Comparison of ENCODE assay signal across 33 mouse cellular contexts in the genomic region with DNA sequence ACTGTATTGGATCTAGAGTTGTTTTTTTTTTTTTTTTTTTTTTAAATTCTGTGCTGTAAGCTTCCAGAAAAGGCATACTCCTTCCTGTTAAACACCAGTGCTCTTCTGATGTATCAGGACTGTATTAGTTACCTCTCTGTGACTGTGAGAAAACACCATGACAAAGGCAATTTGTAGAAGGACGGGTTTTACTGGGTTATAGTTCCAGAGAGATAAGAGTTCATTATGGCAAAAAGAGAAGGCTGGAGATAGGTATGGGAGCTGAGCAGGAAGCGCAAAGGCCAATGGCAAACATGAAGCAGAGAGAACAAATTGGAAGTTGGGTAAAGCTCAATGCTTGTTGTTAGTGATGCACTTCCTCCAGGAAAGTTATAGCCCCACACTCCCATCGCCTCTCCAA.
"Had no signal": no experiment of that assay in that cellular context is flagged by ENCODE, and none has a peak within 500 bp of the region (broad histone marks: within the 10 kb centered on the region; RNA-seq: fewer than 3 reads in every experiment).

No protein-coding gene starts in this region.

- H3K27ac ChIP-seq: heart, embryonic 10.5 days; heart, embryonic 13.5 days; heart, embryonic 15.5 days; hindbrain, embryonic 10.5 days; hindbrain, embryonic 12.5 days; hindbrain, embryonic 13.5 days; hindbrain, embryonic 14.5 days; hindbrain, embryonic 15.5 days; hindbrain, postnatal 0 days; kidney, embryonic 15.5 days; kidney, postnatal 0 days; layer of hippocampus, adult 2 months; left cerebral cortex, adult 2 months had no signal

- H3K9me3 ChIP-seq: heart, embryonic 10.5 days; heart, embryonic 12.5 days; heart, embryonic 13.5 days; heart, embryonic 15.5 days; hindbrain, embryonic 10.5 days; hindbrain, embryonic 12.5 days; hindbrain, embryonic 13.5 days; hindbrain, embryonic 15.5 days; kidney, embryonic 15.5 days had no signal

- H3K4me2 ChIP-seq: heart, embryonic 11.5 days; heart, embryonic 12.5 days; heart, embryonic 13.5 days; heart, embryonic 15.5 days; hindbrain, embryonic 12.5 days; hindbrain, embryonic 13.5 days; hindbrain, embryonic 14.5 days; hindbrain, embryonic 15.5 days; kidney, embryonic 15.5 days had no signal

- H3K27me3 ChIP-seq: heart, embryonic 13.5 days; heart, embryonic 15.5 days; hindbrain, embryonic 12.5 days; hindbrain, embryonic 13.5 days; hindbrain, embryonic 15.5 days; kidney, embryonic 15.5 days had no signal

- DNase-seq: heart, postnatal 10 days; heart, postnatal 14 days; heart, postnatal 36 days; heart, postnatal 4 days; kidney, adult 11 months; kidney, adult 18-20 months; kidney, adult 2 months; kidney, adult 8-10 months; kidney, adult 9 months; kidney, postnatal 10 days; kidney, postnatal 14 days; kidney, postnatal 25 days; kidney, postnatal 36 days; kidney, postnatal 4 days; layer of hippocampus, adult 9-11 months; layer of hippocampus, postnatal 36 days had no signal

- H3K9ac ChIP-seq: heart, embryonic 12.5 days; heart, embryonic 13.5 days; heart, embryonic 15.5 days; hindbrain, embryonic 12.5 days; hindbrain, embryonic 13.5 days; hindbrain, embryonic 14.5 days; hindbrain, embryonic 15.5 days; kidney, embryonic 15.5 days had no signal

- ATAC-seq: hindbrain, embryonic 16.5 days; hindbrain, postnatal 0 days; inflammation-experienced regulatory T-cells, adult 6 months had no signal

- H3K4me3 ChIP-seq: heart, embryonic 10.5 days; heart, embryonic 12.5 days; heart, embryonic 13.5 days; heart, embryonic 15.5 days; hindbrain, embryonic 10.5 days; hindbrain, embryonic 12.5 days; hindbrain, embryonic 13.5 days; hindbrain, embryonic 15.5 days; kidney, embryonic 15.5 days; layer of hippocampus, adult 2 months; left cerebral cortex, adult 2 months had no signal

- H3K36me3 ChIP-seq: heart, embryonic 10.5 days; heart, embryonic 12.5 days; heart, embryonic 13.5 days; heart, embryonic 15.5 days; hindbrain, embryonic 10.5 days; hindbrain, embryonic 12.5 days; hindbrain, embryonic 13.5 days; hindbrain, embryonic 15.5 days; kidney, embryonic 15.5 days had no signal
